Mouse (Mus musculus): ENCODE data around the gene Lzts3.

- TF ChIP-seq FOSL1 (IDR thresholded peaks at IDR 0.05; ENCODE audit: insufficient read depth, low read length, poor library complexity, severe bottlenecking) (no peak), CTCF (IDR thresholded peaks at IDR 0.05; ENCODE audit: control insufficient read depth, insufficient read depth, insufficient read length) (no peak), MYOD1 (IDR thresholded peaks at IDR 0.05; ENCODE audit: control insufficient read depth, insufficient read length, low read depth) (no peak), MYOG (IDR thresholded peaks at IDR 0.05; ENCODE audit: control insufficient read depth, extremely low read depth, insufficient read length) (no peak)
Observed at GRCm38 (mm10) chr2:130641351-130642025, 1.1 kb downstream of the Lzts3 start.

Measured in C2C12 (cell line).